Mouse (Mus musculus) thymus, postnatal 0 days (tissue): ENCODE results near the gene Serpinb6b. TPM values are rescaled to one million over a fixed set of nuclear protein-coding genes. Genes with fewer than 3 reads are reported as not detected.

Source experiments
- DNase-seq: peaks from one replicate; pipeline ENCODE4 v3.0.0-alpha.2; 2015; ENCODE audit warnings: low spot score
- polyA plus RNA-seq: library from polyadenylated mRNA; unstranded; fragments of >200 nt; fragmentation: Nextera tagmentation; extraction: Ambion mirVana; gene quantifications from 2 replicates; pipeline ENCODE4 v1.2.1, GENCODE M21; 2015

The Serpinb6b gene
- polyA plus RNA-seq, 1 experiment from 2014 or later = 15.1 TPM

GRCm38 (mm10) chr13:32974268-32974667 lies 9.3 kb downstream of the Serpinb6b start:
- DNase-seq = no peak

GRCm38 (mm10) chr13:32974889-32975460 lies 10.0 kb downstream of the Serpinb6b start:
- no peak for DNase-seq

DNA sequence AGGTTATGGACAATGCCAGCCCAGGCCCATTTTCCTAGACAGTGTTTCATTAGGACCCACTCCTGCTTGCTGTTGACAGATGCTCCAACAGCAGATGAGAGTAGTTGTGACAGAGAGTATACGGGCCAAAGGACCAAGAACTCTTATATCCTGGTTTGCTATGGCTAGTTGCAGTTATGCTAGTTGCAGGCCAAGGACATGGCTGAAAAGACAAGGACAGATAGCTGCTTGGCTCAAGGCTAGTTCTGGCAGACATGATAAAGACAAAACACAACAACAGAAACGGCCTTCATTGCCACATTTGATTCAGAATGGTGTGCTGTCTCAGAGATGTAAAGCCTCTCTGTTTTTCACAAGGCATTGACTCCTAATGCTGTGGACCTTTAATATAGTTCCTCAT lies 10.7 kb downstream of the Serpinb6b start:
- no peak for DNase-seq

GRCm38 (mm10) chr13:32982556-32983042 lies 17.6 kb downstream of the Serpinb6b start:
- DNase-seq = no peak

- DNase-seq = no peak
Measured at GRCm38 (mm10) chr13:32986256-32986655, 21.2 kb downstream of the Serpinb6b start.

DNA sequence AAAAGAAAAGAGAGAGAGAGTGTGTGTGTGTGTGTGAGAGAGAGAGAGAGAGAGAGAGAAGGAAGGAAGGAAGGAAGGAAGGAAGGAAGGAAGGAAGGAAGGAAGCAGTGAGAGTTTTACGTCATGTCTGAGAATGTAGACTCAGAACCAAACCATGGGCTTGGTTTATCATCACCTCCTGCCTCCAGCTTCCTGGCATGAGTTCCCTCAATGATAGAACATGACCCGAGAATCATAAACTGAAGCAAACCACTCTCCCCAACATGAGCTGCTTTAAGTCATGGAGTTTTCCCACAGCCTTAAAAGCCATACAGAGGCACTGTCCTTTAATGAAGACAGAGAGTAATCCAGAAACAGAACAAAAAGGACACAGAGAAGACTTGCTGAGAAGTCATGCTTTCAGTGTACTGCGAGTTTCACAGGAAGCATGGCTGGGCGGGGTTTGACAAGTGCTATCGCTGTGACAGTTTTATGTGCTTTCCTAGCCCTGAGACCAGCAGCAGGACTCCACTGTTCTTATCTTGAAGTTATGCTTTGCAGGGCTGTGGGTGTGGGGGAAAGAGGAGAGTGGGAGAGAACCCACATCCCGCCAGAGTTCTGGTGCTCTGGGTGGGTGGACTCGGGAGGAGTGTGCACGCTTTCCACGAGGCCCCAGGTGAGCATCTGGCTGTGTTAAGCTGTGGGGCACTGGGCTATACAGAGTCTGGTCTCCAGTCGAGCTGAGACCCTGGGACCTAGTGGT lies 28.3 kb downstream of the Serpinb6b start:
- no peak for DNase-seq

DNA sequence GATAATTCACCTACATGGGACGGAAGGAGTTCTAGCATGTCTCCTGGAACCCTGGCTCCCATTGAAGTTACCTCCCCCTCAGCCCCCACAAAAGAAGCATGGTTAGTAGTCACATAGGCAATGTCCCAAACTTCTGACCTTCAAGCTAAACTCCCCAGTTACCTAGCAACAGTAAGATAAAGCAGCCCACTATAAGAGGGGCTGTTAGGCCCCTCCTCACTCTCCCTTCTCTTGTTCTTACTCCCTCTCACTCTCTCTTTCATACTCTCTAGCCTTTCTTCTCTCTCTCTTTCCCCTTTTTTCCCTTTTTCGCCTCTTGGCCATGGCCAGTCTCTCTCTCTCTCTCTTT lies 28.9 kb downstream of the Serpinb6b start:
- no peak for DNase-seq

- DNase-seq = no peak
Measured at GRCm38 (mm10) chr13:32995051-32995450, 30.0 kb downstream of the Serpinb6b start.

DNA sequence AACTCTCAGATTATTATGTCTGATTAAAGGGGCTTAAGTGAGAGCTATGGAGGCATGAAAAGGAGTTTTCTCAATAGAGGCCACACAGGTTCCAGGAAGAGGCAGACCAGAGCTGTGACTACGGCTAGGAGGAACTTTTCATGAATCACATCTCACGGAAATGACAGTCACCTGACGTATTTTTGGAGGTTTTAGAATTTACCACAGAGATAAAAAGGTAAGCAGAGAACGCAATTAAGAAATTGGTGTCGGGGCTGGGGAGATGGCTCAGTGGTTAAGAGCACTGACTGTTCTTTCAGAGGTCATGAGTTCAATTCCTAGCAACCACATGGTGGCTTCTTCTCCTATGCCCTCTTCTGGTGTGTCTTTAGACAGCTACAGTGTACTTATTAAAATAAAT lies 36.3 kb downstream of the Serpinb6b start:
- DNase-seq = peak; percentile 9

DNA sequence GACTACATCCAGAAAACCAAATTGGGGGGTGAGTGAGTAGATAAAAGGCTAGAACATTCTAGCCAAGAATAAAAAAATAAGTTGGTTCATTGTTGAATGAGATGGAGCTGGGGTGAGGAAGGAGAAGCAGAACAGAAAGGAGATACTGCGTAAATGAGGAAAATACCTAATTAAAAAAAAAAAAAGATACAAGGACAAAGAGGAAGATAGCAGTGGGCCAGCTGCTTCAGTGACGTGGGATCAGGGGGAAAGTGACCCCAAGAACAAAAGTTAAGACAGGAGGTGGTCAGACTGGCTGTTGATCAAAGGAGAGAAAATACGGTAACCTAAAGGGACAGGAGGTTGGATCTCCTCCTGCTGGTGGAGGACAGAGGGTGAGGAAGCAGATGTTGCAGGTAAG lies 37.9 kb downstream of the Serpinb6b start, which contains the start of gene Serpinb9:
TSS of gene Serpinb9 (plus strand) at position 301 of the 400 bp plus-strand sequence.
- no peak for DNase-seq

GRCm38 (mm10) chr13:33003523-33004413 lies 38.8 kb downstream of the Serpinb6b start:
- peak; percentile 26 for DNase-seq

DNA sequence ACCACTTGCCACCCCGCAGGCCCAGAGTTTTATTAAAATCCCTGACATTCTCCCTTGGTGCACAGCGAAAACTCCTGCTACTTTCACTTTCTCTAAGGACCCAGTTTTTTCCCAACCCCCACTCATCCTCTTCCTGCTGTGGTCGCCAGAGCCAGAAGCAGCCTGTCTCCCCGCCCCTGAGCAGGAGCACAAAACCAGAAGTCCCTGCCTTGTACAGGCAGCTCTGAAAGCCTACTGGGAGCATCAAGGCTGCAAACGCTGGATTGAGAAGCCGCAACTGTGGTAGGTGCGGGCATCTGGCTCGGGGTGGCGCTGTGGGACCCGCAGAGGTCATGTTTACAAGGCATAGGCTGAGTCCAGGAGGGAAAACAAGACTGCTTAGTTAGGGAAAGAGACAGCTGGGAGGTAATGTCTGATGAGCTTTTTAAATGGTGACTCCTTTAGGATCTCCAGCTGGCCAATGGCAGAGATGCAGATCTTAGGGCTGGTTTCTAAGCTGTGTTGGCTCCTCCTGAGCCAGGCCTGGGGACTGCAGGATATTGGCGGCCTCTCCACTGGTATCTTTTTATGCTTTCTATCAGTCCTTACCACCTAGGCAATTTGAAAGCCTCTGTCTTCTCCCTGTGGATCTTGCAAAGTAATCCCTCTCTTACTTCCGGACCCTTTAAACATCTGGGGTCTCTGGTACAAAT lies 39.6 kb downstream of the Serpinb6b start:
- peak; percentile 77 for DNase-seq

DNA sequence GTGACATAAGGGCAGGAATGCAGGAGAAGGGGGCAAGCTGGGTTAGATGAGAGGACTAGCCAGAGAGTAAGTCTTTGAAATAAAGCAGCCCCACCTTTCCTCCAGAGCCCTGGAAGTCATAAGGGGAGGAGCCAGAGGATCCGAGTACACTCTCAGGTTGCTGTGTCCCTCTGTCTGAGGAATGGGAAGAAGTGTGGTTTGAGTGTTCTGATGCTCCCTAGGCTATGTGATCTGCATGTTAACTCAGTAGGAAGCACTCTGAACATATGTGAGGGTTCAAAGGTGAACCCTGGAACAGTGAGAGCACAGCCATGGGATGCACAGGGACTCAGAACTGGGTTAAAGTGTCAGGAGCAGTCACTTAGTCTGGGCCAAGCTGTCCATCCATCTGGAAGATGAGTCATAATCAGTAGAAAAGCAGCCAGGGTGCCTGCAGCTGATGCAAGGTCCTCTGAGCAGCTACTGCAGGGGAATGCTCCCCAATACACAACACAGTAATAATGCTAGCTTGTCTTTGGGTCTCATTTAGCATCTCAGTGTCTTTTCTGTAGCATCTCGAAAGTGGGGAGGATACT lies 40.6 kb downstream of the Serpinb6b start:
- DNase-seq = no peak

DNA sequence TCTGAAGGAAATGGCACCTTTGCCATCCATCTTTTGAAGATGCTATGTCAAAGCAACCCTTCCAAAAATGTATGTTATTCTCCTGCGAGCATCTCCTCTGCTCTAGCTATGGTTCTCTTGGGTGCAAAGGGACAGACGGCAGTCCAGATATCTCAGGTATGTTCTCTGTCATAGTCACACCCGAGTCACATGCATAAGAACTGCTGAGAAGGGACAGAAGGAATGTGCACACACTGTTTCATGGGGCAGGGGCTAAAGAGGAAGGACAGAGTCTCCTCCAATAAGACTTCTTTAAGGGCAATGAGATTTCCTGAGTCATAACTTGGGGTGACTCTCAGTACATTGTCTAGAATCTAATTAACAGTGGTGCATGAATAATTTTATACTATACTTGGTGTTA lies 41.5 kb downstream of the Serpinb6b start:
- no peak for DNase-seq

GRCm38 (mm10) chr13:33012395-33012794 lies 47.4 kb downstream of the Serpinb6b start:
- no peak for DNase-seq

GRCm38 (mm10) chr13:33013271-33013670 lies 48.3 kb downstream of the Serpinb6b start:
- DNase-seq = no peak

- DNase-seq = no peak
Measured at GRCm38 (mm10) chr13:33022371-33022770, 57.4 kb downstream of the Serpinb6b start.

- no peak for DNase-seq
Measured at GRCm38 (mm10) chr13:33026427-33027057, 61.5 kb downstream of the Serpinb6b start.

DNA sequence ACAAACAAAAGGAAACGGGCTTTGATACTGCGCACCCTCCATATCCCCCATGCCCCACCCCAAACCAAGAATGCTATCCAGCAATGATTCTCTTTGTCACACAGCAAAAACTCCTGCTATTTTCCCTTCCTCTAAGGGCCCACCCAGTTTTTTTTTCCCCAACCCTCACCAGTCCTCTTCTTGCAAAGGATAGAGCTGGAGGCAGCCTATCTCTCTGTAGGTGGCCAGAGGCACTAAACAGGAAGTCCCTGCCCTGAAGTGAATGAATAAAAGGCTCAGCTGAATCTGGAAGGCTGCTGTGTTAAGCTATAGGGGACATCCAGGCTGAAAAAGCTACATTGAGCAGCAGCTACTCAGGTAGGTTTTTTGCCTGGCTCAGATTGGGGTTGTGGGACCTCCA lies 62.2 kb downstream of the Serpinb6b start, which contains the start of gene Serpinb9b:
TSS of gene Serpinb9b (plus strand) at position 173 of the 400 bp plus-strand sequence.
- DNase-seq = no peak

- DNase-seq = no peak
Measured at GRCm38 (mm10) chr13:33028146-33028545, 63.1 kb downstream of the Serpinb6b start.
